Comparison of ENCODE assay signal across 20 mouse cellular contexts in the genomic region with DNA sequence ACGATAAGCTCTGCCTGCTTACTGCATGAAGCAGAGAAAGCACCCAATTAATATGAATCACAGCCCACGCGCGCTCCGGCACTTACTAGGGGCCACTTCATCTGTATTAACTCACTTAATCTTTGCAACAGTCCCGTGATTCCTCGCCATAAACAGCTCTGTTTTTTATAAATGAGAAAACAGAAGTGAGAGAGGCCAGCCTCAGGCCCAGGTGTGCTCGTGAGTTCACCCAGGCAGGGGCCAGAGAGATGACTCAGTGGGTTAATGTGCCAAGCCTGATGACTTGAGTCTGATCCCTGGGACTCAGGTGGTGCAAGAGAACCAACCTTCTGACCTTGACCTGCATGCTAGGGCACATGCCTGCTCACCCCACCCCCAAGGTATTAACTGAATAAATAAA.
DNase-seq lines count a peak whose midpoint lies in the region; ATAC-seq and TF ChIP-seq lines count a peak whose summit lies in the region.
"Had no signal": no experiment of that assay in that cellular context is flagged by ENCODE, and none has a peak within 500 bp of the region (broad histone marks: within the 10 kb centered on the region; RNA-seq: fewer than 3 reads in every experiment).

No protein-coding gene starts in this region.

- H3K27me3 ChIP-seq in CH12.LX (replicated peaks) = peaks cover 92% of the 10 kb centered on the region
- no peaks in the 10 kb centered on the region for H3K27me3 ChIP-seq in Patski
- H3K27me3 ChIP-seq in midbrain, embryonic 13.5 days = peaks cover 10% of the 10 kb centered on the region
- H3K27me3 ChIP-seq in heart, adult 2 months (ENCODE audit: control insufficient read depth, insufficient read depth, low read length) = no peaks in the 10 kb centered on the region
- H3K27me3 ChIP-seq: embryonic facial prominence, embryonic 12.5 days; forebrain, embryonic 13.5 days; forebrain, embryonic 15.5 days had no signal

- no peak for TF ChIP-seq RAD21 in CH12.LX (IDR thresholded peaks at IDR 0.05; ENCODE audit: low read depth, low read length)

- no peaks in the 10 kb centered on the region for H3K36me3 ChIP-seq in CH12.LX (replicated peaks in 1 of 2; ENCODE audit: control insufficient read depth in 1 of 2, insufficient read depth in 1 of 2, low read length in 1 of 2)
- H3K36me3 ChIP-seq in midbrain, embryonic 13.5 days = no peaks in the 10 kb centered on the region
- H3K36me3 ChIP-seq in heart, adult 2 months (ENCODE audit: control insufficient read depth, insufficient read depth, low read length) = no peaks in the 10 kb centered on the region
- H3K36me3 ChIP-seq: embryonic facial prominence, embryonic 10.5 days; embryonic facial prominence, embryonic 12.5 days; forebrain, embryonic 15.5 days had no signal

- TF ChIP-seq CTCF in CH12.LX (conservative IDR thresholded peaks at IDR 0.05 in 1 of 2, IDR thresholded peaks at IDR 0.05 in 1 of 2; ENCODE audit: low read depth in 2 of 2, low read length in 2 of 2) (no peak), Patski (IDR thresholded peaks at IDR 0.05) (no peak)
- no peak for TF ChIP-seq CTCF in heart, adult 2 months (IDR thresholded peaks at IDR 0.05)

- no peak for ATAC-seq in Patski
- no peak for ATAC-seq in midbrain, embryonic 13.5 days
- ATAC-seq: CD4-positive, CD25-positive, alpha-beta regulatory T cell, adult 4 months; forebrain, embryonic 13.5 days; forebrain, embryonic 15.5 days; forebrain, postnatal 0 days had no signal

- no peak for TF ChIP-seq EP300 in CH12.LX (IDR thresholded peaks at IDR 0.05; ENCODE audit: low read length)
- TF ChIP-seq EP300 in heart, adult 2 months (IDR thresholded peaks at IDR 0.05; ENCODE audit: insufficient read depth, low read depth, low read length) = no peak

- dilution Hi-C loops in CH12.LX (cut with MboI; ENCODE audit: extremely low pct_ligation_motif_present, extremely low pct_unique_long_range_greater_than_20kb, low sequenced_read_pairs) = no loop called here

- H3K4me2 ChIP-seq in CH12.LX (ENCODE audit: insufficient read depth, low read depth, poor library complexity, severe bottlenecking) = no peak overlapping the region
- H3K4me2 ChIP-seq in midbrain, embryonic 13.5 days (replicated peaks) = no peak overlapping the region
- H3K4me2 ChIP-seq: embryonic facial prominence, embryonic 12.5 days; forebrain, embryonic 13.5 days; forebrain, embryonic 15.5 days had no signal

- TF ChIP-seq POLR2A in CH12.LX (IDR thresholded peaks at IDR 0.05; ENCODE audit: low read depth, low read length) = no peak
- TF ChIP-seq POLR2A in heart, adult 2 months (IDR thresholded peaks at IDR 0.05; ENCODE audit: insufficient read depth, low read depth, low read length) = no peak

- intact Hi-C loops in heart, adult 2 months (cut with DNase I) = no loop called here

- no peak overlapping the region for H3K4me3 ChIP-seq in CH12.LX (replicated peaks in 1 of 3; ENCODE audit: low read depth in 2 of 3, low read length in 2 of 3, poor library complexity in 1 of 3)
- H3K4me3 ChIP-seq in midbrain, embryonic 13.5 days (replicated peaks) = no peak overlapping the region
- no peak overlapping the region for H3K4me3 ChIP-seq in heart, adult 2 months
- H3K4me3 ChIP-seq: embryonic facial prominence, embryonic 10.5 days; embryonic facial prominence, embryonic 12.5 days; forebrain, embryonic 13.5 days; forebrain, embryonic 15.5 days had no signal

- no peak overlapping the region for H3K9ac ChIP-seq in CH12.LX (ENCODE audit: insufficient read depth, low read depth)
- no peak overlapping the region for H3K9ac ChIP-seq in midbrain, embryonic 13.5 days (replicated peaks)
- no peak overlapping the region for H3K9ac ChIP-seq in heart, adult 2 months (ENCODE audit: low read depth, low read length)
- H3K9ac ChIP-seq: embryonic facial prominence, embryonic 12.5 days; forebrain, embryonic 13.5 days; forebrain, embryonic 15.5 days; forebrain, postnatal 0 days had no signal

- CTCF ChIA-PET in Patski (lab: Charles Lee) = interaction anchor here (0.8 kb wide), 2 partner anchors 13 to 21 kb away, joined by 3 to 5 read pairs; no protein-coding TSS in a partner anchor

- 65% methylated on average over 8 of the region's 8 CpGs for WGBS in midbrain, embryonic 13.5 days
- WGBS in heart, adult 2 months = 87% methylated on average over 8 of the region's 8 CpGs

- DNase-seq in A20 (ENCODE audit: low read depth, low spot score) (peak; percentile 79), CH12.LX (ENCODE audit: extremely low read depth) (peak; percentile 6), Patski (ENCODE audit: low read depth, low spot score) (peak; percentile 15)
- DNase-seq in heart, adult 2 months = no peak
- no peak for DNase-seq in spleen, postnatal 4 days (ENCODE audit: low spot score in 2 of 2)
- DNase-seq: adrenal gland, adult 2 months; adrenal gland, postnatal 14 days; adrenal gland, postnatal 36 days; cerebellum, adult 11-12 months; cerebellum, adult 2 months; cerebellum, adult 9-10 months; cerebellum, postnatal 10 days; cerebellum, postnatal 25 days; forebrain, postnatal 0 days had no signal

- H3K9me3 ChIP-seq in CH12.LX (replicated peaks; ENCODE audit: low read length) = no peaks in the 10 kb centered on the region
- no peaks in the 10 kb centered on the region for H3K9me3 ChIP-seq in midbrain, embryonic 13.5 days
- H3K9me3 ChIP-seq: embryonic facial prominence, embryonic 10.5 days; embryonic facial prominence, embryonic 12.5 days; forebrain, embryonic 13.5 days; forebrain, embryonic 15.5 days had no signal

- H3K27ac ChIP-seq in CH12.LX (ENCODE audit: insufficient read depth, low read depth) = no peak overlapping the region
- H3K27ac ChIP-seq in midbrain, embryonic 13.5 days = no peak overlapping the region
- no peak overlapping the region for H3K27ac ChIP-seq in heart, adult 2 months
- H3K27ac ChIP-seq: embryonic facial prominence, embryonic 10.5 days; embryonic facial prominence, embryonic 12.5 days; forebrain, embryonic 13.5 days; forebrain, embryonic 15.5 days had no signal

- in situ Hi-C loops in CH12.LX (cut with MboI; ENCODE audit: low pct_ligation_motif_present, low pct_unique_long_range_greater_than_20kb, low sequenced_read_pairs) = no loop called here
- in situ Hi-C loops in Patski (cut with MboI; ENCODE audit: low pct_unique_long_range_greater_than_20kb) = no loop called here

- no peaks in the 10 kb centered on the region for H3K79me2 ChIP-seq in CH12.LX (replicated peaks; ENCODE audit: control insufficient read depth, extremely low read depth, insufficient read depth, poor library complexity, severe bottlenecking)
- H3K79me2 ChIP-seq in heart, adult 2 months (replicated peaks; ENCODE audit: control insufficient read depth, insufficient read depth, low read length) = no peaks in the 10 kb centered on the region

- H3K4me1 ChIP-seq in CH12.LX (ENCODE audit: control insufficient read depth in 1 of 2, insufficient read depth in 2 of 2) = peaks cover 0 to 7% of the 10 kb centered on the region in 2 experiments; a peak in 2 of 4 replicates
- H3K4me1 ChIP-seq in midbrain, embryonic 13.5 days (replicated peaks) = no peaks in the 10 kb centered on the region
- no peaks in the 10 kb centered on the region for H3K4me1 ChIP-seq in heart, adult 2 months (ENCODE audit: control insufficient read depth, insufficient read depth, low read length)
- H3K4me1 ChIP-seq: forebrain, embryonic 13.5 days; forebrain, embryonic 15.5 days had no signal

- POLR2A ChIA-PET in Patski (lab: Charles Lee) = no interaction called here

TF ChIP-seq in CH12.LX, 34 proteins besides CTCF, POLR2A, EP300 and RAD21:
- TF ChIP-seq CHD2 (IDR thresholded peaks at IDR 0.05; ENCODE audit: low read length) = no peak
- peak; percentile 56 for TF ChIP-seq BHLHE40 (IDR thresholded peaks at IDR 0.05; ENCODE audit: low read depth, low read length)
- TF ChIP-seq SIN3A (IDR thresholded peaks at IDR 0.05; ENCODE audit: low read length) = no peak
- TF ChIP-seq MYC (IDR thresholded peaks at IDR 0.05; ENCODE audit: low read depth, low read length) = no peak

Comparison
In these comparisons a context has a peak if more than half of its experiments do, and no peak if none do; other contexts are left out.
1. DNase-seq: peak in A20 (single experiment), CH12.LX (single experiment) and Patski (single experiment); none in heart, adult 2 months (0 of 2) and spleen, postnatal 4 days (0 of 2).